Mouse (Mus musculus) CH12.LX (cell line): ENCODE measurements around the gene Slc39a10.

ENCODE experiments used
- CHD1 ChIP-seq: IDR thresholded peaks from 2 replicates; pipeline ENCODE4 v1.6.1; 2012; ENCODE audit warnings: low read depth, low read length, improper control_type of control experiment, inconsistent platforms
- CHD2 ChIP-seq: IDR thresholded peaks from 2 replicates; pipeline ENCODE4 v1.6.1; 2011; ENCODE audit warnings: low read length, improper control_type of control experiment
- CTCF ChIP-seq, 2 experiments: IDR thresholded peaks in 1 of 2; conservative IDR thresholded peaks in 1 of 2; 2 replicates each; pipeline ENCODE4 v1.5.1; 2011 to 2012; ENCODE audit warnings: low read depth in 2 of 2, low read length in 2 of 2, improper control_type of control experiment in 1 of 2, inconsistent platforms in 1 of 2, mild to moderate bottlenecking in 1 of 2, moderate library complexity in 1 of 2
- E2F4 ChIP-seq: IDR thresholded peaks from 2 replicates; pipeline ENCODE4 v1.6.1; 2011; ENCODE audit warnings: low read depth, low read length, improper control_type of control experiment; ENCODE audit not compliant: insufficient replicate concordance
- EP300 ChIP-seq: IDR thresholded peaks from 2 replicates; pipeline ENCODE4 v1.6.1; 2011; ENCODE audit warnings: low read length, improper control_type of control experiment
- KAT2A ChIP-seq: IDR thresholded peaks from 2 replicates; pipeline ENCODE4 v1.6.1; 2012; ENCODE audit warnings: low read length, improper control_type of control experiment, inconsistent platforms; ENCODE audit not compliant: insufficient replicate concordance
- MAZ ChIP-seq: IDR thresholded peaks from 2 replicates; pipeline ENCODE4 v1.6.1; 2012; ENCODE audit warnings: low read depth, mild to moderate bottlenecking, inconsistent platforms, low read length, improper control_type of control experiment, moderate library complexity
- POLR2A ChIP-seq: IDR thresholded peaks from 2 replicates; pipeline ENCODE4 v1.6.1; 2011; ENCODE audit warnings: low read depth, mild to moderate bottlenecking, improper control_type of control experiment, low read length
- POLR2AphosphoS2 ChIP-seq: IDR thresholded peaks from 2 replicates; pipeline ENCODE4 v1.6.1; 2011; ENCODE audit warnings: low read depth, low read length, improper control_type of control experiment
- RCOR1 ChIP-seq: conservative IDR thresholded peaks from 2 replicates; pipeline ENCODE4 v1.6.1; 2012; ENCODE audit warnings: low read depth, mild to moderate bottlenecking, inconsistent platforms, low read length, improper control_type of control experiment
- TCF12 ChIP-seq: IDR thresholded peaks from 2 replicates; pipeline ENCODE4 v1.6.1; 2014; ENCODE audit warnings: low read depth, mild to moderate bottlenecking, inconsistent platforms, low read length, improper control_type of control experiment
- USF1 ChIP-seq: IDR thresholded peaks from 2 replicates; pipeline ENCODE4 v1.6.1; 2014; ENCODE audit warnings: low read depth, mild to moderate bottlenecking, inconsistent platforms, low read length, improper control_type of control experiment
- ZC3H11A ChIP-seq: IDR thresholded peaks from 2 replicates; pipeline ENCODE4 v1.6.1; 2012; ENCODE audit warnings: low read depth, mild to moderate bottlenecking, inconsistent platforms, low read length, improper control_type of control experiment
- ZNF384 ChIP-seq: IDR thresholded peaks from 2 replicates; pipeline ENCODE4 v1.6.1; 2012; ENCODE audit warnings: low read depth, low read length, improper control_type of control experiment, inconsistent platforms

DNA sequence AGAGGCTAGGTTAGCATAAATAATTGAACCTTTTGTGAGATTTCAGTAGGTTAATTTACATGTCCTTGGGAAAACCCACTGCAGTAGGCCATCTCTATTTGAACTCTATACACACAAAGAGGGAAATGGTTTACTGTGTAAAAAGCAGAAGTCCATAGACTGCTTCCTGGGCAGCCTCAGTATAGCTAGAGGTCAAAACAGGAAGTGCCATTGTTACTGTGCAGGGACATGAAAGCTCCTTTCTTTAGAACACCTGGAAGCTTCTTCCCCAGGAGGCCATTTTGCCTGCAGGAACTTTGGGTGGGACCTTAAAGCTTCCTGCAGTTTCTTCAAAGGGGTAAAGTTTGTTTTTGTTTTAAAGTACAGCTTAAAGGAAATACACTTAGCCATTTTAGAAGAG, 29.0 kb upstream of the Slc39a10 start:
- TF ChIP-seq CTCF (conservative IDR thresholded peaks at IDR 0.05 in 1 of 2, IDR thresholded peaks at IDR 0.05 in 1 of 2; ENCODE audit: low read depth in 2 of 2, low read length in 2 of 2): no peak
- no peak for TF ChIP-seq E2F4
- TF ChIP-seq MAZ: no peak
- TF ChIP-seq POLR2A: no peak
- no peak for TF ChIP-seq KAT2A
- peak; percentile 21; the same call in 1 of the 2 replicates for TF ChIP-seq EP300
- TF ChIP-seq POLR2AphosphoS2: no peak
- TF ChIP-seq ZC3H11A: no peak
- TF ChIP-seq ZNF384: no peak
- no peak for TF ChIP-seq CHD2
- TF ChIP-seq TCF12: no peak
- no peak for TF ChIP-seq CHD1
- TF ChIP-seq USF1: no peak
- no peak for TF ChIP-seq RCOR1
